Mouse (Mus musculus) thymus, postnatal 4 days (tissue): ENCODE measurements around the gene Faf1.

Experiments used
- DNase-seq: peaks from one replicate; pipeline ENCODE4 v3.0.0; 2021

Faf1 gene

DNA sequence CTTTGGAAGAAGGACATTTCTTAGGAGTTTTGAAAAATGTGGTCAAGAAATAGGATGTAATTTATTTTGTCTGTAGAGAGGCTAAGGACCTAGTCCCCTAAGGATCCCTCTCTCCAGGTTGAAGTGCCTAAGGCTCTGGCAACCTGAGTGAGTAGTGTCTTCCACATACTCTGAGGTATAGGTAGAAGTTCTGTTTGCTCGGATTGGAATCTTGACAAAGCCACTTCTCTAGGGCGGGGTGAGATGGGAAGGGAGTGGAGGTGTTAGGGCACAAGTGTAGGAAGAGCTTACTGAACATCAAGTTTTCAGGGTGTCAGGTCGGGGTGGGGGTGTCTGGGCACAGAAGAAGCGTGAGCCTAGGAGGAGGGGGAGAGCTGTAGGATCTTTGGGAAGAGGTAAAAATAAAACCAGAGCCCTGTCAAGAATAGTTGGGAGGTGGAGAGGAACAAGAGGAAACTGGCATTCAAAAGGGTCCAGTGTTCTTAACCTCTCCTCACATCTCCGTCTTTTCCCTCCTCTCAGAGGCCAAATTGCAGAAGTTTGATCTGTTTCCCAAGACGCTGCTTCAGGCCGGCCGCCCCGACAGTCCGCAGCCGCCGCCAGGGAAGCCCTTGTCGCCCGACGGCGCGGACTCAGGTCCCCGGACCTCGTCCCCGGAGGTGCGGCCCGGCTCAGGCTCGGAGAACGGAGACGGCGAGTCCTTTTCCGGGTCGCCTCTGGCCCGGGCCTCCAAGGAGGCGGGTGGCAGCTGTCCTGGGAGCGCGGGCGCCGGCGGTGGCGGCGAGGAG is 304.9 kb downstream of the Faf1 start:
- no peak for DNase-seq

DNA sequence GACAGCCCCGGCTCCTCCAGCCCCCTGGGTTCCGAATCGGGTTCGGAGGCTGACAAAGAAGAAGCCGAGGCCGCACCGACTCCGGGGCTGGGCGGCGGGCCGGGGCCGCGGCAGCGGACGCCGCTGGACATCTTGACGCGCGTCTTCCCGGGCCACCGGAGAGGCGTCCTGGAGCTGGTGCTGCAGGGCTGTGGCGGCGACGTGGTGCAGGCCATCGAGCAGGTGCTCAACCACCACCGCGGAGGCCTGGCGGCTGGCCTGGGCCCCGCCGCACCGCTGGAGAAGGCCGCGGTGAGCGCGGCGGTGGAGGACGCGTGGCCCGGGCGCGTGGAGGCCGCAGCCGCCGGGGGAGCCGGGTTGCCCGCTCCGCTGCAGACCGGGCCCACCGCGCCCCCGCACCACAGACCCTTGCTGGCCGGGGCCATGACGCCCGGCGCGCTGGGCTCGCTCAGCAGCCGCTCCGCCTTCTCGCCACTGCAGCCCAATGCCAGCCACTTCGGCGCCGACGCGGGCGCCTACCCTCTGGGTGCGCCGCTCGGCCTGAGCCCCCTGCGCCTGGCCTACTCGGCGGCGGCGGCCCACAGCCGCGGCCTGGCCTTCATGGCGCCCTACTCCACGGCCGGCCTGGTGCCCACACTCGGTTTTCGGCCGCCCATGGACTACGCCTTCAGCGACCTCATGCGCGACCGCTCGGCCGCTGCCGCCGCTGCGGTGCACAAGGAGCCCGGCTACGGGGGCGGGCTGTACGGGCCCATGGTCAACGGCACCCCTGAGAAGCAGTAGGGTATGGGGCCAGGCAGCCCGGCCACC is 305.7 kb downstream of the Faf1 start:
- no peak for DNase-seq

DNA sequence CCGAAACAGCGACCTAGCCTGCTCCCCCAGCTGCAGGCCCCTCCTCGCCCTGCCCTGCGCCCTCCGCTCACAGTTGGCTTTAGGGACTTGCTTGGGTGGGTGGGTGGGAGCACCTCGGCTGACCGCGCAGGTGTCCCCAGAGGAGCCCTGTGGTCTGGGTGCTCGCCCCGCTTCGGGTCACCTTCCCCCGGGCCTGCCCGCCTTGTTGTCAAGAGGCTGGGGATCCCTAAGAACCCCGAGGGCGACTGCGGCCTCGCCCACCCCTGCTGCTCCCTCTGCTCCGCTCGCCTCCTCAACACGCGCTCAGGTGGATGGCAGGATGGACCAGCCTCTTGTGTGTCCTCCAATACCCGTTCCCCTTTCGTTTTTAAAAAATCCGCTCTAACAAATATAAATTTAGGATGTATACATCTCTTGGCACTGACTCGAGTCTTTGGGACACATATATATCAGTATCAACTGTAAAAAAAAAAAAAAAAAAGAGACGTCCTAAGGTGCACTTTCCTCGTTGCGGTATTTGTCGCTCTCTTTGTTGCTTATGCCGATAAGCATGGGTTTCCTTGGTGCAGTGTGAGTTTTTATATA is 306.4 kb downstream of the Faf1 start:
- no peak for DNase-seq

DNA sequence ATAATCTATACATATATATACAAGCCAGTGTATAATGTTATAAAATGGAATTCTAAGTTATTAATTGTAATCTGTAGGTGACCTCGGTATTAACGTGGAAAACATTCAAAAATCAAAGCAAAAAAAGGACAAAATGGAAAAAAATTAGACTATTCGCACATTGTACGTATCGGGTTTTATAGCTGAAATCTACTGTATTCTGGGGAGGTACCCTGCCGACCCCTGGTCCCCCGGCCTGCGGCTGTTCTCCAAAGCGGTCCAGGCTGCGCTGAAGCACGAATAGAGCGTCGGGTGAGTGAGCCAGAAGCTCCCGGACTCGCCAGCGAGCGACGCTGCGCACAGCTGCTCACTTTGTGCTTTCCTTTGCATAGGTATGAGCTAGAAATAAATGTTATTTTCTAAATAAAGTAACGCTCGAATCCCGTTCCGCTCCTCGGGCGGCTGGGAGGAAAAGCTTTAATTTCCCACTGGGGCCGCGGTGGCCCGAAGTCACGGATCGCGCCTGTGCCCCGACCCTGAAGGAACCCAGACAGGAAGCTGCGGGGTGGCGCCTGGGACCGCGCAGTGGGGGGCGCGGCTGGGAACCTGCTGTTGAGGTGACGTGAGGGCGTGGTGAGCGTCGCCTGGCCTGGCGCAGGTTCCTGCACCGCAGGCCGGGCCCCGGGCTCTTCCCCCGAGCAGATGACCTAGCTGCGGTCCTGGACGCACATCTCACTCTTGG is 307.1 kb downstream of the Faf1 start:
- DNase-seq = no peak

DNA sequence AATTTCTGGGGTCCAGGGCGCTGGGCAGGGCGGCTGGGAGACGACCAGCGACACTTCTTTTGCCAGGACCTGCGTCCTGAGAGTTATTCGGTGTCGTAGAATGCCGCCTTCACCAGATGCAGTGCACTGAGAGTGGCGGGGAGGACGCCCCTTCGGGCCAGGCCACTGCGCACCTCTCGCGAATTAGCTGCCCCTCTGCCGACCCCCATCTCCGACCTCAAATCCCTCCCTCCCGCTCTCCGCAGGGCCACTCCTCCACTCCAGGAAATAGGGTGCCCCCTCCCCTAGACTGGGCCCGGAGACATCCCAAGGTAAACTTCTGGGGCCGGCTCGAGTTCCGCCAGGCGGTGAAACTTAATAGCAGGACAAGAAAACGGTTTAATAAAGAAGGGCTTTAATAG is 307.6 kb downstream of the Faf1 start:
- DNase-seq = no peak

DNA sequence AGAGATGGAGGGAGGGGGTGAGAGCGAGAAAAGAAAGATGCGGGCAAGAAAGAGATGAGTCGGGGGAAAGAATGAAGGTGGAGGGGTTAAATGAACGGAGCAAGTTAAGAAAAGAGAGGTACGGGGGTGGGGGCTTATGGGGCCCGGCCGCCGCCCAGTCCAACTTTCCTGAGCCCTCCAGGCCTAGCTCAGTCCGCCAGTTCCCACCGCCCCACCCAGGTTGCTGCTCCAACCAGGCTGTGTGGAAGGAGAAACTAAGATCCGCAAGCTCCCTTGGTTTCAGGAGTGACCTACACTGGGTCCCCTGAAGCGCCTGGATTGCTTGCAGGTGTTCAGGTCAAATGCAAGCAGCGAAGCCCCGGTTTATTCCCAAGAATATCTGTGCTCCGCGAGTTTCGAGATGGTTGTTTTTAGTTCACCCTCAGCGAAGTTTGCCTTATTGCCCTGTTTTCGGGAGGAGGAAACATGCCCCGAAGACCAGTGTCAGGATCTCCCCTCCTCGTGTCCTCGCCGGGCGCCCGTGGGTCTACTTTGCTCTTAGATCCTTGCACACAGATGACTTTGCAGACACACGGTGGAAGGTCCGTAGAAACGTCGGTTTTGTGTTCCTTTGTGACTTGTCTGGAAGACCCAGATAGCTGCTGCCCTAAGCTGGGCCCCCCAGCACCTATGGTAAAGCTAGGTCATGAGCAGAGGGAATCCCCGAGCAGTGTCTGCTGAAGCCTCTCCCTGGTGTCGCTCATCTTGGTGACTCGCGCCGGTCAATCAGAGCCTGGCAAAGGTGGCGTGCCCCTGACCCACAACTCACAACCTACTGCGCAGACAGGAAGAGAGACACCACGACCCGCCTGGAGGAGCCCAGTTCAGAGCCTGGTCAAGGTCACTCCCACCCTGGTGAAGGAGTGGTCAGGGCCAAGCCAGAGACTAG is 308.4 kb downstream of the Faf1 start:
- DNase-seq = no peak

DNA sequence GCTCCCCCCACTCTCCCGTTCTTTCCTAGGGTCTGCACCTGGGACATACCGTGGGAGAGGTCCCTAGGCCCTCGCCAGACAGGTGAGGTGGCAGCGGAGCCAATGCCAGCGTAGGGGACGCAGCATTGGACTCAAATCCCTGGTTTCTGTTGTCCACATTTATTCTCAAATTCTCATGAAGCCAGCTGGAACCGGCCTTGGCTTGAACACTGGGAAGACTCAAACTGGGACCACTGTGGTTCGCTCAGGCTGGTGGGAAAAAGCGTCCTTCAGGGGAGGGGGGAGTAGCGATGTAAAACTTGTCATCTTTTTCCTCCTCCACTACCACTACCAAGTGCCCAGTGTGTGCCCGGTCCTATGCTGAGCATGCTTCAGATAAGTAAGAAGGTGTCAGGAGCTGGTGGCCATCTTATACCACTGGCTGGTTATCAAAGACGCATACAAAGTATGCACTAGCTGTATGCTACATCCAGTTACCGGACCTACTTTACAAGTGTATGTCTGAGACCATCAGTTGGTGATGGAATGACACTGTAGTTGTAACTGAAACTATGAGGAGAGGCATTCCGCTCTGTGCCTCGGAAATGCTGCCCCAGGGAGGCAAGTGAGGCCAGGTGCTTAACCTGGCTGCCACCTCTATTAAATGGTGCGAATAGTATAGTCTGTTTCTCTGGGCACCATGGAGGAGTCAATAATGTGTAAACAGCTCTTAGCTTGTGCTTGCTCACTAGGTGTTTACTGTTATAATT is 309.2 kb downstream of the Faf1 start:
- DNase-seq = no peak

DNA sequence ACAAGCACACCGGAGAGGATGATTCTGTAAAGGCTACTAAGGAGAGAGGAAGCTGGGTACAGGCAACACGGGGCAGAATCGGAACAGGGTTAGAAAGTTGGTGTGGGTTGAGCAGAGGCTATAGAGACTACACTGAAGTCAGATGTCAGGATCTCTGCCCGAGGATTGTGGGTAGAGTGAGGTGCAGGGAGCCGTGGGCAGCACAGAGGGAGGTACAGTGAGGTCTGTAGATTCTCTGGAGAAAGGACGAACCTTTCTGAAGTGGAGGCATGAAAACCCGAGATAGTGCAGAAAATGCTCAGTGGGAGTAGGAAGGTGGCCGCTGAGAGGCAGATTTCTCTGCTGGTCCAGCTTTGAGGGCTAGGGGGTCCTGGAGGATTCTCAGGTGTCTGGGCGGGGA is 309.9 kb downstream of the Faf1 start:
- no peak for DNase-seq

DNA sequence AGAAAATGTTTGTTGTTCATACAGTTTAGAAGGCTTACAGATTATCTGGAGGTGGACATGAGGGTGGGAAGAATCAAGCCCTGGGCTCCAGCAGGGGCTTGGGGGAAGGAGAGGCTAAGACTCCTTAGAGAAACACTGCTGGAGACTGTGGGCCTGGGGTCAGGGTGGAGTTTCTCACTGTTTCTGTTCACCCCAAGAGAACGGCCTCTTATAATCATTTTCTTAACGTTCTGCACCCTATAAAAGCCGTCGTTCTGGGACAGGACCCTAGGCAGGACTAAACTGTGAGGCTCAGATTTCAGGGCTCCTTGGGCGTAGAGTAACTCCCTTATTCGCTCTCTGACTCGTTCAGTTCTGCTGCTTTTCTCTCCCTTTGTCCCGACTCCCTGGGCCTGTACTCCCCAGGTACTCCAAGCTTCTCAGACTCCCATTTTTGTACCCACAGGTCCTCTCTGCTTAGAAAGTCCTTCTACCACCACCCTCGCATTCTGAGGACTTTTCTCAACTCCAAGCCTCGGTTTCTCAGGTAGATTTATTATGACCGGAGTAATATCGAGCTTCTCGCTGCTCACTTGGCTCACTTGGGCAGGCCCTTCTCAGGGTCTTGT is 310.5 kb downstream of the Faf1 start:
- no peak for DNase-seq

DNA sequence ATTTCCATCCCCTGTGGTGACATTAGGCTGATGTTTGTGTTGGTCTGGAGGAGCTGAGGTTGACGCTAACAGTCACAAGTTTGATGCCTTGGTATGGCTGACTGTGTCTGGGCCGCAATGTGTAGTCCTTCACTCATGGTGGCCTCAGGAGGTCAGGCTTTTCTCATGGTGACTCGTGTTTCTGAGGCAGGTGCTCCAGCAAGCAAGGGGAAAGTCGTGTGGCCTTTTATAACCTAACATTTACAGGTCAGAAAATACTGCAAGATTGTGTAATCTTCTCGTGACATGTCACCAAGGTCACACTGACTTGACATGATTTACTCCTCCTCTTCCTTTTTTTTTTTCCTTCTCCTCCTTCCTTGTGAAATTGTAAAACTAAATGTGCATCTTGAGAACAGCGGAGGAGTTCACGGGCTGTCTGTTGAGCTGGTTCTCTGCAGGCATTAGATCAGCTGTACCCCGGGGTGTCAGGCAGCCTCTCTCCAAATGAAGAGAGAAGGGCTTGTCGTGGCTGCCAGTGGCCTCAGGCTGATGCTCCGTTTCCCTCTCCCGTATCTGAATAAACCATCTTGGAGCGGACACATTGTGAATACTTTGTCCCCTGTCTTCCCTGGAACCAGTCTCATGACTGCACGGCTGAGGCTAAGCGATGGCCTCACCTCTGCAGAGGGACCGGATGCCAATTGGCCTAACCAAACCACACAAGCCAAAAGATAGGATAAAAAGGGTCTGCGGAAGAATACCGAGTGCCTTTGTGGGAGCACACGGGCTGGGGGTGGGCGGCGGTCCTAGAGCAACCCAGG is 311.4 kb downstream of the Faf1 start:
- DNase-seq = no peak

DNA sequence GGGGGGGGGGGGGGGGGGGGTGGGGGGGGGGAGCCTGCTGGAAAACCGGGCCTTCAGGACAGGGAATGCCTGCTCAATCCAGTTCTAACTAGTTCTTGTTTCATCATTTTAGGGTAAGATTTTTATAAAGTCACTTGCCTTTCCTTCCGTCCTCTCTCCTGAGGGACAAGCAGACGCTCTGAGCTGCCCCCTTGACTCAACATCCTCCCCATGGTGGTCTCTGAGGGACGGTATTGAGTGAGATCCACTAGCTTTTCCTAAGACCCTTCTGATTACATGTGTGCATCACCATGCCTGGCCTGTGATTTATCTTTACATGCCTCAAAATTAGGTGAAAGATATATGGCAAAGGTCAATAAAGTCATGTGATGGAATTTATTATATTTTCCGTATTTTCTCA is 312.0 kb downstream of the Faf1 start:
- DNase-seq = no peak

DNA sequence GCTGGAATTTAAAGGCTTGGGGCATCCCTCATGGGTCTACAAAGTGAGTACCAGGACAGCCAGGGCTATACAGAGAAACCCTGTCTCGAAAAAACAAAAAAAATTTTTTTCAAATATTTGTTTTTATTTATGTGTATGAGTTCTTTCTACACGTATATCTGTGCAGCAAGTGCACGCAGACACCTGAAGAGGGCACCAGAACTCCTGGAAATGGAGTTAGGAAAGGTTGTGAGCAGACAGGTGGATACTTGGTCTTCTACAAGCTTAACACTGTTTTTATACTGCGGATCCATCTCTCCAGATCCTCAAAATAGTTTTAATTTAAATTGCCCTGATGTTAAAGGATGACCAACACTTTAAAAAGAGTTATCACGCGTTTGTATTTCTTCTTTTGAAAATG is 312.8 kb downstream of the Faf1 start:
- no peak for DNase-seq

DNA sequence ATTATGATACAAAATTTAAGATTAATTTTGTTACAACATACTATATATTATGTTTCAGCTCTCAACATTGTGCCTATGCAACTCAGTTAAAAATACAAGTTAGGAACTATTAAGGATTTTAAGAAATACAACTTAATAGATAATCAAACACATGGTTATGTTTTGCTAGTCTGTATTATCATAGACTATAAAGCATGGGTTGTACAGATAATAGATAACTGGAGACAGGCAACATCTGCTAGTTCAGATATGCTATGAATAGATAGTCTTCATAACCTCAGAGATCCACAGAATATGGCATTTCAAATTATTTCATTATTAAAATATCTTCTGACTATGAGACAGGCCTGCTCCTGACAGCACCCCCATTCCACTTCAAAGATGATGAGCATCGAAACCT is 329.7 kb downstream of the Faf1 start:
- no peak for DNase-seq
